Mouse (Mus musculus) telencephalon, adult 2 months (tissue): ENCODE measurements around the gene Plcxd3.
"Not testable (repeated sequence)": the region's sequence is repeated elsewhere in the genome, so short reads cannot be mapped to it uniquely, and the experiment has no call there.

Experiments
- DNase-seq: peaks from one replicate; pipeline ENCODE4 v3.0.0-alpha.2; 2011; ENCODE audit warnings: low read depth, low spot score

Gene Plcxd3

DNA sequence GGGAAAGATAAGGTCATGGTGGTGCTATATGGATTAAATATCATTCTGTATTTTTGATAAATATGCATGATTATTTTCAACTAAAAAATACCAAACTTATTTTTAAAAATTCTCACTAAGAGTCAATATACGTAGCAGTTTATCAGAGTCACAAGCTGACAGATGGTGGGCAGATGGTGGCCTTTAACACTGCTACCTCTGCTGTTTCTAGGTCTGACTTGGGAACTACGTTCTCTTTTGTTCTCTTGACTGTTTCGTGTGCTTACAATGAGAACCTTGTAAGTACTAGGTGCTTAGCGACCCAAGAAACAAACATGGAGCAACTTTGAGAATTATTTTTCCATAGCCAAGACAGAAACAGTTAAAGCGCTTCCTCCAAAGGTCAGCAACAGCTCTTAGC, 183.8 kb downstream of the Plcxd3 start:
- DNase-seq: no peak

- no peak for DNase-seq
These were observed 186.2 kb downstream of the Plcxd3 start for GRCm38 (mm10) chr15:4561431-4561970.

DNA sequence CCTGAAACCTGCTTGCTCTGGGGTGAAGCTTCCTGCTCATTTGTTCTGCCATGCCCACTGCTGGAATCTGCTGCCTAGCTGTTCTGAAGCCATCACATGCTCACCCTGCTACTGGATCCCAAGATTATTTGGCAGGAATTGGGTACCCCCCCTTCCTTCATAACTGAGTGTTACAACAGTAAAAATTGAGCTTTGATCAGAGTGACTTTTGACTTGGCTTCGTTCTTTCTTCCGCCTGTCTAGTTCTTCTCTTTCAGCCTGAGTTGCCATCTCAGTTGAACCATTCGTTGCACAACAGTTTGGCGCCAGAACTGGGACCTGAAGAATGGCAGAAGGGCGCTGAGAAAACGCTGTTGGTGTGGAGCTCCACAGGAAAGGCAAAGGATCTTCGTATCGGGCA, 220.2 kb downstream of the Plcxd3 start:
- DNase-seq: not testable (repeated sequence)

GRCm38 (mm10) chr15:4598661-4599060, 223.4 kb downstream of the Plcxd3 start:
- not testable (repeated sequence) for DNase-seq

- not testable (repeated sequence) for DNase-seq
These were observed 224.0 kb downstream of the Plcxd3 start for GRCm38 (mm10) chr15:4599331-4599730.

DNA sequence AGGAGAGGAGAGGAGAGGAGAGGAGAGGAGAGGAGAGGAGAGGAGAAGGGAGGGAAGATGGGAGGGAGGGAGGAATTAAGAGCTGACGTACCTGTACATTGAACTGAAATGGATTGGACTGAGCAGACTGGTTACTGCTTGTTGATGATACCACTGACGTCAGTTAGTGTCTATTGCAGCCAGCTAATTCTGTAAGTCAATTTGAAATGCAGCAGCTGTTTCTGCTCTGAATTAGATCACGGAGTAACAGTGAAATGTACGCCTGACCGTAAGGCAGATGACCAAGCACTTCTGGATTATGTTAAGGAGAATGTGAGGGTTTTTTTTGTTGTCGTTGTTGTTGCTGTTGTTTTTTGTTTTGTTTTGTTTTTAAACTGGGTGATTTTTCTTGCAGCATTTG, 230.3 kb downstream of the Plcxd3 start:
- no peak for DNase-seq
